ENCODE assay signal across 8 mouse cellular contexts in genomic region chr19:5272326-5272795, GRCm38 (mm10). TPM values are rescaled to one million over a fixed set of nuclear protein-coding genes. Genes with fewer than 3 reads are reported as not detected.
DNase-seq lines count a peak whose midpoint lies in the region; ATAC-seq lines count a peak whose summit lies in the region.

No protein-coding gene starts in this region.

- no peaks in the 10 kb centered on the region for H3K9me3 ChIP-seq in embryonic facial prominence, embryonic 12.5 days
- no peaks in the 10 kb centered on the region for H3K9me3 ChIP-seq in heart, embryonic 11.5 days (replicated peaks; ENCODE audit: control insufficient read depth, low read length)
- no peaks in the 10 kb centered on the region for H3K9me3 ChIP-seq in kidney, embryonic 14.5 days (ENCODE audit: control insufficient read depth, low read length)

- no peaks in the 10 kb centered on the region for H3K27me3 ChIP-seq in embryonic facial prominence, embryonic 12.5 days
- H3K27me3 ChIP-seq in heart, embryonic 11.5 days (ENCODE audit: control insufficient read depth, insufficient read depth, low read length), result no peaks in the 10 kb centered on the region
- no peaks in the 10 kb centered on the region for H3K27me3 ChIP-seq in kidney, embryonic 14.5 days (ENCODE audit: control insufficient read depth, insufficient read depth, low read length)

- peaks cover 32% of the 10 kb centered on the region for H3K36me3 ChIP-seq in embryonic facial prominence, embryonic 12.5 days
- H3K36me3 ChIP-seq in heart, embryonic 11.5 days (ENCODE audit: control insufficient read depth, insufficient read depth, low read length), result peaks cover 20% of the 10 kb centered on the region
- H3K36me3 ChIP-seq in kidney, embryonic 14.5 days (ENCODE audit: control insufficient read depth, insufficient read depth, low read length), result peaks cover 32% of the 10 kb centered on the region

- H3K4me1 ChIP-seq in embryonic facial prominence, embryonic 12.5 days, result peaks cover 30% of the 10 kb centered on the region
- H3K4me1 ChIP-seq in heart, embryonic 11.5 days (ENCODE audit: control insufficient read depth, insufficient read depth, low read length), result peaks cover 28% of the 10 kb centered on the region
- H3K4me1 ChIP-seq in kidney, embryonic 14.5 days (ENCODE audit: control insufficient read depth, insufficient read depth, low read length), result peaks cover 16% of the 10 kb centered on the region

- DNase-seq in B cell, adult 2 months, result peak; percentile 35 to 43
- DNase-seq in adrenal gland, adult 8-10 months, result peak; percentile 41
- peak; percentile 39 to 55 for DNase-seq in lung, adult 18-20 months
- DNase-seq in ovary, postnatal 10 days (ENCODE audit: low spot score), result peak; percentile 36
- peak; percentile 35 for DNase-seq in urinary bladder, postnatal 14 days (ENCODE audit: low spot score)

- H3K4me3 ChIP-seq in embryonic facial prominence, embryonic 12.5 days, result peak overlapping the region; percentile 97
- peak overlapping the region; percentile 87 for H3K4me3 ChIP-seq in heart, embryonic 11.5 days (ENCODE audit: low read depth, low read length)
- peak overlapping the region; percentile 80 for H3K4me3 ChIP-seq in kidney, embryonic 14.5 days (ENCODE audit: low read length)

- ATAC-seq in embryonic facial prominence, embryonic 12.5 days (ENCODE audit: insufficient number of reproducible peaks, insufficient read depth, low FRiP score, low TSS enrichment), result peak; percentile 58
- ATAC-seq in heart, embryonic 11.5 days (replicated peaks; ENCODE audit: insufficient number of reproducible peaks, low FRiP score, low TSS enrichment), result peak; percentile 58
- peak; percentile 67 for ATAC-seq in kidney, embryonic 14.5 days (ENCODE audit: low FRiP score, low TSS enrichment)

- WGBS in embryonic facial prominence, embryonic 12.5 days, result under 1% methylated on average over 29 of the region's 30 CpGs
- WGBS in heart, embryonic 11.5 days (ENCODE audit: insufficient replicate concordance), result 2% methylated on average over 29 of the region's 30 CpGs
- under 1% methylated on average over 22 of the region's 30 CpGs for WGBS in kidney, embryonic 14.5 days

- H3K27ac ChIP-seq in embryonic facial prominence, embryonic 12.5 days, result peak overlapping the region; percentile 89
- H3K27ac ChIP-seq in heart, embryonic 11.5 days (ENCODE audit: low read depth, low read length), result peak overlapping the region; percentile 63
- H3K27ac ChIP-seq in kidney, embryonic 14.5 days (ENCODE audit: low read depth, low read length), result peak overlapping the region; percentile 85

- peak overlapping the region; percentile 66 for H3K4me2 ChIP-seq in embryonic facial prominence, embryonic 12.5 days (replicated peaks)
- H3K4me2 ChIP-seq in heart, embryonic 11.5 days, result peak overlapping the region; percentile 92
- peak overlapping the region; percentile 69 for H3K4me2 ChIP-seq in kidney, embryonic 14.5 days (replicated peaks; ENCODE audit: low read depth, low read length)

- H3K9ac ChIP-seq in embryonic facial prominence, embryonic 12.5 days, result peak overlapping the region; percentile 96
- peak overlapping the region; percentile 94 for H3K9ac ChIP-seq in heart, embryonic 11.5 days (ENCODE audit: low read depth, low read length)
- peak overlapping the region; percentile 96 for H3K9ac ChIP-seq in kidney, embryonic 14.5 days (ENCODE audit: low read depth, low read length)

RNA-seq across cellular contexts. Expression of gene Pacs1, which starts 0.6 kb away (rescaled TPM):
- total RNA-seq in adrenal gland, adult 8-10 months (2022), result 10 to 100 TPM; 23.9 to 35.0 (median 29.7) TPM
- 31.3 and 32.2 TPM in 2 replicates for polyA plus RNA-seq in embryonic facial prominence, embryonic 12.5 days (2016; fragmentation: Nextera tagmentation; extraction: Ambion mirVana)
- polyA plus RNA-seq in heart, embryonic 11.5 days (2014; fragmentation: Nextera tagmentation; extraction: Ambion mirVana), result 21.4 and 22.8 TPM in 2 replicates
- 17.6 and 30.4 TPM in 2 replicates for polyA plus RNA-seq in kidney, embryonic 14.5 days (2014; fragmentation: Nextera tagmentation; extraction: Ambion mirVana)

RNA-seq across cellular contexts. Expression of gene Sf3b2, which starts 22.9 kb away (rescaled TPM):
- total RNA-seq in adrenal gland, adult 8-10 months (2022), result 100 to 1,000 TPM; 179 to 198 (median 191) TPM
- polyA plus RNA-seq in embryonic facial prominence, embryonic 12.5 days (2016; fragmentation: Nextera tagmentation; extraction: Ambion mirVana), result 386 and 406 TPM in 2 replicates
- polyA plus RNA-seq in heart, embryonic 11.5 days (2014; fragmentation: Nextera tagmentation; extraction: Ambion mirVana), result 224 and 239 TPM in 2 replicates
- 293 and 384 TPM in 2 replicates for polyA plus RNA-seq in kidney, embryonic 14.5 days (2014; fragmentation: Nextera tagmentation; extraction: Ambion mirVana)

RNA-seq across cellular contexts. Expression of gene Gal3st3, which starts 25.8 kb away (rescaled TPM):
- total RNA-seq in adrenal gland, adult 8-10 months (2022), result under 1 TPM; 0.09 to 0.62 (median 0.30) TPM
- polyA plus RNA-seq in embryonic facial prominence, embryonic 12.5 days (2016; fragmentation: Nextera tagmentation; extraction: Ambion mirVana), result 8.1 and 8.5 TPM in 2 replicates
- polyA plus RNA-seq in heart, embryonic 11.5 days (2014; fragmentation: Nextera tagmentation; extraction: Ambion mirVana), result 3.8 and 4.8 TPM in 2 replicates
- polyA plus RNA-seq in kidney, embryonic 14.5 days (2014; fragmentation: Nextera tagmentation; extraction: Ambion mirVana), result 2.9 and 4.4 TPM in 2 replicates

Comparison
In these comparisons a context has a peak if more than half of its experiments do, and no peak if none do; other contexts are left out.
1. Peak in every context shown above with its lines: DNase-seq, ATAC-seq, H3K4me3 ChIP-seq and H3K27ac ChIP-seq.